Mouse (Mus musculus) kidney, embryonic 14.5 days (tissue): ENCODE measurements around the gene Caln1. TPM values are rescaled to one million over a fixed set of nuclear protein-coding genes. Genes with fewer than 3 reads are reported as not detected.
A peak's percentile ranks its signal among the peaks of the same experiment; 100 is the strongest.

Source experiments
- ATAC-seq: fragments of 200-750 bp; cut with Nextera tagmentation; 2 replicates; pipeline ENCODE4 v1.8.0; 2017; ENCODE audit warnings: moderate number of reproducible peaks, mild to moderate bottlenecking, moderate TSS enrichment, moderate library complexity; ENCODE audit not compliant: low FRiP score, low TSS enrichment
- H3K27ac ChIP-seq: fragments of 300-500 bp; sonication (generic); 2 replicates; pipeline ENCODE4 v1.5.1; 2014; ENCODE audit warnings: low read depth, mild to moderate bottlenecking, low read length, moderate library complexity, mixed read lengths
- H3K27me3 ChIP-seq: fragments of 300-500 bp; sonication (generic); 2 replicates; pipeline ENCODE4 v1.6.1; 2014; ENCODE audit warnings: mild to moderate bottlenecking, low read length; ENCODE audit not compliant: control insufficient read depth, insufficient read depth
- H3K36me3 ChIP-seq: fragments of 300-500 bp; sonication (generic); 2 replicates; pipeline ENCODE4 v1.6.1; 2014; ENCODE audit warnings: low read length, mixed read lengths; ENCODE audit not compliant: control insufficient read depth, insufficient read depth
- H3K4me1 ChIP-seq: fragments of 300-500 bp; sonication (generic); 2 replicates; pipeline ENCODE4 v1.6.1; 2014; ENCODE audit warnings: low read length, mixed read lengths; ENCODE audit not compliant: control insufficient read depth, insufficient read depth
- H3K4me2 ChIP-seq: fragments of 300-500 bp; sonication (generic); replicated peaks from 2 replicates; pipeline ENCODE4 v1.6.1; 2014; ENCODE audit warnings: low read depth, mild to moderate bottlenecking, low read length
- H3K4me3 ChIP-seq: fragments of 300-500 bp; sonication (generic); 2 replicates; pipeline ENCODE4 v1.5.1; 2014; ENCODE audit warnings: mild to moderate bottlenecking, low read length
- H3K9ac ChIP-seq: fragments of 300-500 bp; sonication (generic); 2 replicates; pipeline ENCODE4 v1.6.1; 2014; ENCODE audit warnings: low read depth, mild to moderate bottlenecking, low read length, moderate library complexity
- H3K9me3 ChIP-seq: fragments of 300-500 bp; sonication (generic); 2 replicates; pipeline ENCODE4 v1.6.1; 2016; ENCODE audit warnings: low read length; ENCODE audit not compliant: control insufficient read depth
- WGBS: fragments of 180-500 bp; shearing (Covaris S2); extraction: QIAGEN DNeasy Blood & Tissue Kit; methylation state at CpG from one replicate; pipeline ENCODE4 v1.1.7; 2014; 5-methylcytosine and 5-hydroxymethylcytosine counted together
- polyA plus RNA-seq: library from polyadenylated mRNA; unstranded; fragments of >200 nt; fragmentation: Nextera tagmentation; extraction: Ambion mirVana; gene quantifications from 2 replicates; pipeline ENCODE4 v1.2.1, GENCODE M21; 2014

Caln1 gene
- polyA plus RNA-seq, 1 experiment from 2014 or later = 0.27 TPM

DNA sequence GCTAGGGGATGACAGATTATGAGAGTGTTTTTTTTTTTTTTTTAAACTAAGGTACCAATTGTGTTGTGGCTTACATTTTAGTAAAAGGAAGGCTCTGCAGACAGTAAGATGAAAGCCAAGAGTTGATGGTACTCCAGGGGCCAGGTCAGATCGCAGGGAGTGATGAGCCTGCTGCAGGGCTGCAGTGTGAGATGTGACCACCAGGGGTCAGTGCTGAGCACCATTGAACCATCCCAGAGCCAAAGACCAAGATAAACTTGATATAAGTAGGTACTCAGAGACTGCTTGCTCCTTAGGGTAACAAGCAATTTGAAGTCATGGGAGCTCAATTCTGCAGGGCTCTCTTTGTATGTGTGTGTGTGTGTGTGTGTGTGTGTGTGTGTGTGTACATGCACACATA lies 35.9 kb downstream of the Caln1 start:
- Histone ChIP-seq H3K9ac (no peak overlapping the region), H3K4me3 (no peak overlapping the region), H3K36me3 (no peaks in the 10 kb centered on the region), H3K27me3 (no peaks in the 10 kb centered on the region), H3K4me2 (no peak overlapping the region), H3K9me3 (no peaks in the 10 kb centered on the region), H3K4me1 (no peaks in the 10 kb centered on the region), H3K27ac (no peak overlapping the region)
- ATAC-seq = no peak
- 27% methylated on average over 1 of the region's 1 CpGs for WGBS

DNA sequence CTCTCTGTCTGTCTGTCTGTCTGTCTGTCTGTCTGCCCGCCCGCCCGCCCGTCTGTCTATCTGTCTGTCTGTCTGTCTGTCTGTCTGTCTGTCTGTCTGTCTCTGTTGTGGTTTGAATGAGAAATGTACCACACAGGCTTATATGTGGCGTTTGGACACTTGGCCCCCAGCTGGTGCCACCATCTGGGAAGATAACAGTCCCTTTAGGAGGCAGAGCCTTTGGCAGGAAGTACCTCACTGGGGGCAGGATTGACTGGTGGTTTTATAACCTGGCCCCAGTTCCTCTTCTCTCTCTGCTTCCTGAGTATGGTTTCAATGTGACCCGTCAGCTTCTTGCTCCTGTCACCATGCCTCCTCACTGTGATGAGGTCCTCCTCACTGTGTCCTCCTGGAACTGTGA lies 40.5 kb downstream of the Caln1 start:
- whole genome bisulfite sequencing = 94% methylated on average over 6 of the region's 6 CpGs
- no peaks in the 10 kb centered on the region for H3K27me3 ChIP-seq
- H3K36me3 ChIP-seq = no peaks in the 10 kb centered on the region
- no peak overlapping the region for H3K4me2 ChIP-seq
- H3K9ac ChIP-seq = no peak overlapping the region
- H3K27ac ChIP-seq = no peak overlapping the region
- no peak for ATAC-seq
- no peaks in the 10 kb centered on the region for H3K4me1 ChIP-seq
- H3K9me3 ChIP-seq = peaks cover 6% of the 10 kb centered on the region; the same call in 1 of the 2 replicates
- no peak overlapping the region for H3K4me3 ChIP-seq

DNA sequence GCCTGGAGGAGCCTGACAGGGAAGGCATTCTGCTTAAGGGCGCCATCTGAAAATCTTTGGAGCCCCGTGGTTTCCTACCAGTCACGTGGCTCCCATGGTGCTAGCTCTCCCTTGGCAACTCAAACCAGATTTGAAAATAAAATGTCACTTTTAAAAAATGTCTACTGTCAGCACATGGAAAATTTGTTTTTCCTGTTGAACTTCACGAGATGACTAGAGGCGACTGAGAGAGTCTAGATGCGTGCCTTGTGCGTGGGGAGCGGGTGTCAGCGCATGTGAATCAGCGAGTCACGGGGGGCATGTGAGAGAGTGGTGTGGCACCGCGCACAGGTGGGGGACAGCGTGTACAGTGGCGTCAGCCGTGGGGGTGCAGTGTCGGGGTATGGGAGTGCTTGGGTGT lies 42.3 kb downstream of the Caln1 start:
- ATAC-seq = no peak; the same call in 1 of the 2 replicates
- H3K4me3 ChIP-seq = no peak overlapping the region
- H3K27me3 ChIP-seq = no peaks in the 10 kb centered on the region
- 90% methylated on average over 17 of the region's 17 CpGs for WGBS
- no peak overlapping the region for H3K4me2 ChIP-seq
- no peak overlapping the region for H3K9ac ChIP-seq
- no peaks in the 10 kb centered on the region for H3K36me3 ChIP-seq
- no peak overlapping the region for H3K27ac ChIP-seq
- H3K9me3 ChIP-seq = peaks cover 6% of the 10 kb centered on the region; the same call in 1 of the 2 replicates
- no peaks in the 10 kb centered on the region for H3K4me1 ChIP-seq

DNA sequence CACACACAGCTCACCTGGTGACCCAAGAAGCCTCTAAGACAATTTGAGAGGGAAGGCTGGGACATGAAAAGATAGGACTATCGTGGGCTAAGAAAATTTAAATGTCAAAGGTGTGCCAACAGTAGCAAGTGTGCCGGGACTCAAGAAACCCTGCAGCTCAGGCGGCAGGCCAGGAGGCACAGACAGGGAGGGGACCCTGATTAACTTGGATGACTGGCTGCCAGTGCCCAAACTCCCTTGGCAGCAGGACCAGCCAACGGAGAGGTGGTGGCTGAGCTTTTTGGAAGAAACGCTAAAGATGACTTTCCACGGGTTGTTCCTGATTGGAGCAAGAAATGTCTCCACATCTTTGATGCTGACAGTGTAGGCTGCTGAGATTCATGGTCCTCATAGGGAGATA lies 78.2 kb downstream of the Caln1 start:
- no peak overlapping the region for H3K27ac ChIP-seq
- H3K4me1 ChIP-seq = peaks cover 15% of the 10 kb centered on the region; the same call in 1 of the 2 replicates
- H3K4me2 ChIP-seq = no peak overlapping the region
- no peak for ATAC-seq
- WGBS = 40% methylated on average over 6 of the region's 6 CpGs
- H3K36me3 ChIP-seq = no peaks in the 10 kb centered on the region
- H3K27me3 ChIP-seq = peaks cover 48% of the 10 kb centered on the region
- H3K4me3 ChIP-seq = no peak overlapping the region
- no peaks in the 10 kb centered on the region for H3K9me3 ChIP-seq
- no peak overlapping the region for H3K9ac ChIP-seq

DNA sequence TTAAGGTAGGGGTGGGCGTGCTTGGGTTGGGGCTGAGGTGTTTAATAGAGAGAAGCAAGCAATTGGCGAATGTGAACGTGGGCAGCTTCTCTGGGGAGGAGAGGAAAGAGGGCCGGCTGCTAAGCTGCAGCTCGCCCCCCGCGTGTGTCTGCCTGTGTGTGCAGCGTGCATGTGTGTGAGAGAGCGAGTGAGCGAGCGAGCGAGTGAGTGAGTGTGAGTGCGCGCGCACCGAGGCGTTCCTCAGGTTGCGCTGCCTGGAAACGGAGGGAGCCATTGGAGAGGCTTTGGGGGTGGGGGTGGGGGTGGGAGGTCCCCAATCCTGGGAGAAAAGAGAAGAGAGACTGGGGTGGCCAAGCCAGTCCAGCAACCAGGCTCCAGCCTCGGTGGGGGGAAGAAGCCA lies 79.2 kb downstream of the Caln1 start:
- Histone ChIP-seq H3K4me2 (peak overlapping the region; percentile 89), H3K4me1 (peaks cover 15% of the 10 kb centered on the region; the same call in 1 of the 2 replicates), H3K4me3 (peak overlapping the region; percentile 46), H3K9ac (peak overlapping the region; percentile 53; the same call in 1 of the 2 replicates), H3K27me3 (peaks cover 48% of the 10 kb centered on the region), H3K27ac (no peak overlapping the region), H3K36me3 (no peaks in the 10 kb centered on the region), H3K9me3 (no peaks in the 10 kb centered on the region)
- peak; percentile 50 for ATAC-seq
- WGBS = 3% methylated on average over 20 of the region's 20 CpGs

DNA sequence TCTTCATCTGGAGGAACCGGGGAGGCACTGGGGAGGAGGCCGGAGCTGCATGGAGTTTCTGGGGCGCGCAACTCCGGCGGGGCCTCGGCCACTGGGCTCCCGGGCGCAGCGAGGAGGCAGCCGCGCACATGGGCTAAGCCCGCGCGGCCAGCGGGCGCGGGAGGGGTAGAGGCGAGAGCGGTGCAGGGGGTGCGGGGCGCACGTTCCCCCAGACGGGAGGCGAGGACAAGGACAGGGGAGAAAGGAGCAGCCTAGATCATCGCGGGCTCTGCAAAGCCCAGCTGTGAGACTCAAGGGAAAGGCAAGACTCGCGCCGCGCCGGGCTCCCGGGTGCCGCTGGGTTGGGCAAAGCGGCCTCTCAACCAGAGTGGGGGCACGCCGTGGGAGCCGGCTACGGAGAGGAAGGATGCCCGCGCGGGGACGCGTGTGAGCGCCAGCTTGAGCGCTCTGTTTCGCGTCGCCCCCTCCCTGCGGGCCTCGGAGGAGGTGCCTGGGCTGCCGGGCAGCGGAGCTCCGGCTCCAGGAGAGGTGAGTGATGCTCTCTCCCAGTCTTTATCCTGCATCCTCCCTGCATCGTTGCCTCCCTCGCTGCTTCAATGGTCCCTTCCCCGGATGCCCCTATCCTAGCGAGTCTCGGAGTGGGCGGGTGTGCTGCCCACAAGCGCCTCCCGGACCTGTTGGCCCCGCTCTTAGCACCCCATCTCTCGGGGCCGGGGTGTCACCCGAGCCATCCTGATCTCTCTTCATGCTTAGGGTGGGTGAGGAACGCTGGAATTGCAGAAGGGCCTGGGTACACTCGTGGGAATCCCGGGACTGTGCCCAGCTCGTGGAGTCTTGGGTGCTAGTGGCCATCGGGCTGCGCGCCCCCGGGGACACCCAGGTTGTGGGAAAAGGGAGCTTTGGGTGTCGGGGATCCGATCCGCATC lies 79.9 kb downstream of the Caln1 start:
- Histone ChIP-seq H3K36me3 (no peaks in the 10 kb centered on the region), H3K27me3 (peaks cover 48% of the 10 kb centered on the region), H3K4me1 (peaks cover 15% of the 10 kb centered on the region; the same call in 1 of the 2 replicates), H3K9me3 (no peaks in the 10 kb centered on the region), H3K9ac (peak overlapping the region; percentile 53), H3K4me3 (peak overlapping the region; percentile 46), H3K4me2 (peak overlapping the region; percentile 89), H3K27ac (no peak overlapping the region)
- ATAC-seq = peak; percentile 57
- WGBS = under 1% methylated on average over 60 of the region's 77 CpGs

DNA sequence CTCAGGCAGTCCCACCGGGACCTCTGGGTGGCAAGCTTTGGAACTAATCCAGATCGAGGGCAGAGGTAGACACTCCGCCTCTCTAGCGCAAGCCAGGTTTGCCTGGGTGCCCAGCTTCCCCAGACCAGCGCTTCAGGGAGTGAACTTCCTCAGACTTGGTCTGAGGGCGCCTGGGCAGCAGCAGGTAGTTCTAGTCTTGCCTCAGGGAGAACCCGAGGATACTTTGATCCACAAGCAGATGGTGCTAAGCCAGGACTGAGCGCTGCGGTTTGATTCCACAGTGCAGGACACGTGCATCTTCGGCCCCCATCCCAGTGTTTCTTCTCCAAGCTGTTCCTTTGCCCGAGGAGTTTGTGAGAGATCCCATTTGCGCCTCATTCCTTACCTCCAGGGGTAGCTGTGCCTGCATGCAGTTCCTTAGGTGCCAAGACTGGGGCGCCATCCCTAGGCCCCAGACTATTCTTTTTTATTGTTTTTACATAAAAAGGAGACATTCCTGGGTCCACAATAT lies 80.8 kb downstream of the Caln1 start:
- Histone ChIP-seq H3K27me3 (peaks cover 48% of the 10 kb centered on the region), H3K4me3 (peak overlapping the region; percentile 10; the same call in 1 of the 2 replicates), H3K36me3 (no peaks in the 10 kb centered on the region), H3K27ac (no peak overlapping the region), H3K4me1 (peaks cover 15% of the 10 kb centered on the region; the same call in 1 of the 2 replicates), H3K9ac (no peak overlapping the region), H3K4me2 (peak overlapping the region; percentile 89; the same call in 1 of the 2 replicates), H3K9me3 (no peaks in the 10 kb centered on the region)
- 7% methylated on average over 14 of the region's 14 CpGs for WGBS
- ATAC-seq = no peak

DNA sequence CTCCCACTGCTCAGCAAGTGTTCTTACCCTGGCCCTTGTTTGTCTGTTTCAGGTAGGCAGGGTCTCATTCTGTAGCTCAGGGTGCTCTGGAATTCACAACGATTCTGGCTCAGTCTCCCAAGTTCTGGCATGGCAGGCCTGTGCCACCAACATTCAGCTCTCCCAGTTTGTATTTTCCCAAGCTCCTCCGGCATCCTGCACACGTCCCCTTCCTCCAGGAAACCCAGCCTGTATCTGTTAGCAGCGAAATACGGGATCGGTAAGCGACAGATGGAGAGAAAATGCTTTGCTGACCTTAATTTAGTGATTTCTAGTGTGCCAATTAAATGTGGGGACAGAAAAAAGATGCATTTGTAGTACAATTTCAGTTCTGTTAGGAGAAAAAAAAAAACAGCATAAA lies 88.8 kb downstream of the Caln1 start:
- Histone ChIP-seq H3K4me2 (no peak overlapping the region), H3K27ac (no peak overlapping the region), H3K4me1 (no peaks in the 10 kb centered on the region), H3K9ac (no peak overlapping the region), H3K36me3 (no peaks in the 10 kb centered on the region), H3K9me3 (no peaks in the 10 kb centered on the region), H3K27me3 (no peaks in the 10 kb centered on the region), H3K4me3 (no peak overlapping the region)
- WGBS = 91% methylated on average over 7 of the region's 7 CpGs
- ATAC-seq = no peak

DNA sequence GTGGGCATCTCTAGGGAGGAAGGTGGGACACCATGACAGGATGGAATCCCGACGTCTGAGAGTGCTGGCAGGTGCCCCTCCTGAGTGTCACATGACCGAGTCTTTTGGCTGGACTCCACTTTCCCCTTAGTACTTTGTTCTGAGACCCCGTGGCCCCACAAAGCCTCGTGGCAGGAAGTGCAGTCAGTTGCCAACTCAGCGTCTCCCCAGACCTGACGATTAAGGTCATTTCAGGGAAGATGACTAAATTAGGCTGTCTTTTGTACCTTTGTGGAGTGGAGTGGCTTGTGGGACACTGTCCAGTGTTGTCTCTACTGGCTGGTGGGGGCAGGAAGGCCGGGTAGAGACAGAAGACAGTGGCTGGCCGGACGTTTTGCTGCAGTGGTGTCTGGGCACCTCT lies 103.0 kb downstream of the Caln1 start:
- H3K27ac ChIP-seq = no peak overlapping the region
- H3K4me1 ChIP-seq = no peaks in the 10 kb centered on the region
- H3K9ac ChIP-seq = no peak overlapping the region
- H3K27me3 ChIP-seq = no peaks in the 10 kb centered on the region
- WGBS = 76% methylated on average over 10 of the region's 10 CpGs
- no peak overlapping the region for H3K4me3 ChIP-seq
- no peaks in the 10 kb centered on the region for H3K9me3 ChIP-seq
- no peaks in the 10 kb centered on the region for H3K36me3 ChIP-seq
- no peak for ATAC-seq
- H3K4me2 ChIP-seq = no peak overlapping the region
